Mouse (Mus musculus): ENCODE measurements around the gene Syngap1.

DNA sequence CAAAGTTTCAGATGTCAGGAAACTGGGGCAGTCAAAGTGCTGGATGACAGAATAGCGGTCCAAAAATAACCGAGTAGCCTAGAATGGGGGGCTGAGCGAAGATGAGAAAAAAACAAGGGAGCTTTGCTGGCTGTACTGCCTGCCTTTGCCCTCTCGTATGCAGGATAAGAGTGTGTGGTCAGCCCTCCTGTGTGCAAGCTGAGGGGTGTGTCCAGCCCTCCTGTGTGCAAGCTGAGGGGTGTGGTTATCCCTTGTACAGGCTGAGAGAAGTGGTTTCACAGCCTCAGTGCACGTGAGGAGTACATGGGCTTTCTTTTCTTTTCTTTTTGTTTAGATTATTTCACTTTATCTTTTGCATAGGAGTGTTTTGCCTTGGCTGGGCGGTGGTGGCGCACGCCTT lies 54.5 kb downstream of the Syngap1 start:
- TF ChIP-seq MYOD1 (IDR thresholded peaks at IDR 0.05; ENCODE audit: control insufficient read depth, insufficient read length, low read depth): no peak
- no peak for TF ChIP-seq CTCF (IDR thresholded peaks at IDR 0.05; ENCODE audit: control insufficient read depth, insufficient read depth, insufficient read length)
- no peak for TF ChIP-seq USF1 (IDR thresholded peaks at IDR 0.05; ENCODE audit: low read depth)
- TF ChIP-seq MYOG (IDR thresholded peaks at IDR 0.05; ENCODE audit: control insufficient read depth, extremely low read depth, insufficient read length): no peak
